ENCODE assay signal across 14 mouse cellular contexts in the genomic region with DNA sequence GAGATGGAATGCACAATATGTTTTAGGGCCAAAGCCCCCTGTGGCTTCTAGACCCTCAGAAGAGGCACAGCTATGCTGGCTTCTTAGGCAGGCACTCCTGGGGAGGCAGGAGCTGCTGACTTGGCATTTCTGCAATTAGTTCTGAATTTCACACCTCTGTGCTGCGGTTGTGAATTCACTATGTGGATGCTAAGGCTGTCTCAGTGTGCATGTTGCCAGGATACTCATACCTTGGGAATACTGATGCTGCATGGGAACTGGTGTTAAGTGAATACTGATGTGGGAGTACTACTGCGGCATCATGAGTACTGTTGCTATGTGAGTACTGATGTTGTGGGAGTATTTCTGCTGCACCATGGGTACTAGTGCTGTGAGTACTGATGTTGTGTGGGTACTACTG. TPM values are rescaled to one million over a fixed set of nuclear protein-coding genes. Genes with fewer than 3 reads are reported as not detected.
DNase-seq lines count a peak whose midpoint lies in the region; ATAC-seq and TF ChIP-seq lines count a peak whose summit lies in the region.
"Had no signal": no experiment of that assay in that cellular context is flagged by ENCODE, and none has a peak within 500 bp of the region (broad histone marks: within the 10 kb centered on the region; RNA-seq: fewer than 3 reads in every experiment).

No protein-coding gene starts in this region.

- no peak for ATAC-seq in hindbrain, embryonic 14.5 days (ENCODE audit: low FRiP score)
- ATAC-seq in hindbrain, embryonic 15.5 days (ENCODE audit: low FRiP score, low read depth): no peak

- dilution Hi-C loops in CH12.LX (cut with MboI; ENCODE audit: extremely low pct_ligation_motif_present, extremely low pct_unique_long_range_greater_than_20kb, low sequenced_read_pairs): no loop called here

- no peaks in the 10 kb centered on the region for H3K36me3 ChIP-seq in hindbrain, embryonic 10.5 days
- no peaks in the 10 kb centered on the region for H3K36me3 ChIP-seq in hindbrain, embryonic 14.5 days (replicated peaks; ENCODE audit: control insufficient read depth, insufficient read depth)
- no peaks in the 10 kb centered on the region for H3K36me3 ChIP-seq in CH12.LX (replicated peaks in 1 of 2; ENCODE audit: control insufficient read depth in 1 of 2, insufficient read depth in 1 of 2, low read length in 1 of 2)
- no peaks in the 10 kb centered on the region for H3K36me3 ChIP-seq in forebrain, embryonic 10.5 days (replicated peaks)
- H3K36me3 ChIP-seq in hindbrain, embryonic 15.5 days: no peaks in the 10 kb centered on the region
- H3K36me3 ChIP-seq: liver, embryonic 13.5 days had no signal

- TF ChIP-seq EP300 in CH12.LX (IDR thresholded peaks at IDR 0.05; ENCODE audit: low read length): no peak

- DNase-seq in hindbrain, embryonic 10.5 days (ENCODE audit: low spot score): no peak
- no peak for DNase-seq in hindbrain, embryonic 14.5 days (ENCODE audit: low spot score)
- no peak for DNase-seq in CH12.LX (ENCODE audit: extremely low read depth)
- DNase-seq in forebrain, embryonic 10.5 days (ENCODE audit: extremely low spot score, low spot score): no peak
- DNase-seq in ovary, adult 18-20 months (ENCODE audit: low spot score): no peak
- DNase-seq in heart, adult 8-10 months (ENCODE audit: low spot score): no peak
- DNase-seq in urinary bladder, postnatal 4 days (ENCODE audit: low spot score in 2 of 2): no peak
- DNase-seq: adrenal gland, postnatal 36 days; cerebellum, adult 11 months; gastrocnemius, postnatal 36 days; kidney, adult 2 months; liver, embryonic 13.5 days; right cerebral cortex, adult 18-20 months had no signal

- H3K4me3 ChIP-seq in hindbrain, embryonic 10.5 days: no peak overlapping the region
- no peak overlapping the region for H3K4me3 ChIP-seq in hindbrain, embryonic 14.5 days (replicated peaks; ENCODE audit: low read length)
- no peak overlapping the region for H3K4me3 ChIP-seq in CH12.LX (replicated peaks in 1 of 3; ENCODE audit: low read depth in 2 of 3, low read length in 2 of 3, poor library complexity in 1 of 3)
- no peak overlapping the region for H3K4me3 ChIP-seq in forebrain, embryonic 10.5 days
- H3K4me3 ChIP-seq in hindbrain, embryonic 15.5 days: no peak overlapping the region
- H3K4me3 ChIP-seq: liver, embryonic 13.5 days had no signal

- H3K27ac ChIP-seq in hindbrain, embryonic 10.5 days: peak overlapping the region; percentile 92
- no peak overlapping the region for H3K27ac ChIP-seq in hindbrain, embryonic 14.5 days
- H3K27ac ChIP-seq in CH12.LX (ENCODE audit: insufficient read depth, low read depth): no peak overlapping the region
- H3K27ac ChIP-seq in forebrain, embryonic 10.5 days: peak overlapping the region; percentile 68
- H3K27ac ChIP-seq in hindbrain, embryonic 15.5 days (replicated peaks): 0 out of 2 replicates have a peak overlapping the region, but pooled peaks have one; percentile 1
- H3K27ac ChIP-seq: liver, embryonic 13.5 days had no signal

- H3K4me1 ChIP-seq in hindbrain, embryonic 10.5 days (replicated peaks): peaks cover 89% of the 10 kb centered on the region
- peaks cover 41% of the 10 kb centered on the region for H3K4me1 ChIP-seq in hindbrain, embryonic 14.5 days (replicated peaks; ENCODE audit: control insufficient read depth, insufficient read depth, low read length)
- peaks cover 5 to 53% of the 10 kb centered on the region in 2 experiments for H3K4me1 ChIP-seq in CH12.LX (ENCODE audit: control insufficient read depth in 1 of 2, insufficient read depth in 2 of 2)
- H3K4me1 ChIP-seq in forebrain, embryonic 10.5 days: peaks cover 88% of the 10 kb centered on the region
- peaks cover 41% of the 10 kb centered on the region for H3K4me1 ChIP-seq in hindbrain, embryonic 15.5 days (replicated peaks)

- TF ChIP-seq POLR2A in CH12.LX (IDR thresholded peaks at IDR 0.05; ENCODE audit: low read depth, low read length): no peak

- no peak overlapping the region for H3K9ac ChIP-seq in hindbrain, embryonic 14.5 days
- no peak overlapping the region for H3K9ac ChIP-seq in CH12.LX (ENCODE audit: insufficient read depth, low read depth)
- H3K9ac ChIP-seq in hindbrain, embryonic 15.5 days: no peak overlapping the region
- H3K9ac ChIP-seq: liver, embryonic 13.5 days had no signal

- TF ChIP-seq CTCF in CH12.LX (conservative IDR thresholded peaks at IDR 0.05 in 1 of 2, IDR thresholded peaks at IDR 0.05 in 1 of 2; ENCODE audit: low read depth in 2 of 2, low read length in 2 of 2): no peak

- WGBS in hindbrain, embryonic 10.5 days: 83% methylated on average over 2 of the region's 2 CpGs
- 56% methylated on average over 2 of the region's 2 CpGs for WGBS in hindbrain, embryonic 14.5 days
- 95% methylated on average over 2 of the region's 2 CpGs for WGBS in forebrain, embryonic 10.5 days
- 60% methylated on average over 2 of the region's 2 CpGs for WGBS in hindbrain, embryonic 15.5 days

- H3K27me3 ChIP-seq in hindbrain, embryonic 10.5 days (ENCODE audit: insufficient read depth, poor library complexity, severe bottlenecking): no peaks in the 10 kb centered on the region
- H3K27me3 ChIP-seq in hindbrain, embryonic 14.5 days (ENCODE audit: control insufficient read depth, insufficient read depth, low read length): no peaks in the 10 kb centered on the region
- no peaks in the 10 kb centered on the region for H3K27me3 ChIP-seq in CH12.LX (replicated peaks)
- H3K27me3 ChIP-seq in forebrain, embryonic 10.5 days (ENCODE audit: poor library complexity, severe bottlenecking): 0 out of 2 replicates have a peak, but pooled peaks cover 3% of the 10 kb centered on the region
- H3K27me3 ChIP-seq in hindbrain, embryonic 15.5 days: no peaks in the 10 kb centered on the region

- no peak for TF ChIP-seq RAD21 in CH12.LX (IDR thresholded peaks at IDR 0.05; ENCODE audit: low read depth, low read length)

- H3K79me2 ChIP-seq in CH12.LX (replicated peaks; ENCODE audit: control insufficient read depth, extremely low read depth, insufficient read depth, poor library complexity, severe bottlenecking): no peaks in the 10 kb centered on the region

- no peaks in the 10 kb centered on the region for H3K9me3 ChIP-seq in hindbrain, embryonic 10.5 days
- H3K9me3 ChIP-seq in hindbrain, embryonic 14.5 days (ENCODE audit: control insufficient read depth, low read length): no peaks in the 10 kb centered on the region
- H3K9me3 ChIP-seq in CH12.LX (replicated peaks; ENCODE audit: low read length): no peaks in the 10 kb centered on the region
- no peaks in the 10 kb centered on the region for H3K9me3 ChIP-seq in forebrain, embryonic 10.5 days
- H3K9me3 ChIP-seq in hindbrain, embryonic 15.5 days: no peaks in the 10 kb centered on the region
- H3K9me3 ChIP-seq: liver, embryonic 13.5 days had no signal

- in situ Hi-C loops in CH12.LX (cut with MboI; ENCODE audit: low pct_ligation_motif_present, low pct_unique_long_range_greater_than_20kb, low sequenced_read_pairs): no loop called here

- no peak overlapping the region for H3K4me2 ChIP-seq in hindbrain, embryonic 14.5 days (replicated peaks)
- H3K4me2 ChIP-seq in CH12.LX (ENCODE audit: insufficient read depth, low read depth, poor library complexity, severe bottlenecking): no peak overlapping the region
- H3K4me2 ChIP-seq in hindbrain, embryonic 15.5 days: no peak overlapping the region
- H3K4me2 ChIP-seq: liver, embryonic 13.5 days had no signal

TF ChIP-seq in CH12.LX, 34 proteins besides CTCF, POLR2A, EP300 and RAD21:
- TF ChIP-seq MAFK (IDR thresholded peaks at IDR 0.05; ENCODE audit: insufficient replicate concordance, low read length) (0 out of 2 replicates have a peak, but pooled peaks have one; percentile 40), NRF1 (IDR thresholded peaks at IDR 0.05; ENCODE audit: low read depth, low read length) (no peak), ZKSCAN1 (IDR thresholded peaks at IDR 0.05; ENCODE audit: borderline replicate concordance, low read depth, low read length) (no peak)
TF ChIP-seq in CH12.LX: peak in this region for 1.

RNA-seq across cellular contexts. Expression of a gene that starts 30.8 kb away (rescaled TPM):
- 114 and 120 TPM in 2 replicates for polyA plus RNA-seq in hindbrain, embryonic 10.5 days (2016; fragmentation: Nextera tagmentation; extraction: Ambion mirVana)
- polyA plus RNA-seq in hindbrain, embryonic 14.5 days (2014; fragmentation: Nextera tagmentation; extraction: Ambion mirVana): 42.0 and 43.8 TPM in 2 replicates
- total RNA-seq in CH12.LX (2012; rRNA removed) (2.6 and 3.4 TPM in 2 replicates), CH12.LX (2014; rRNA removed) (2.3 TPM in 2 replicates)
- polyA plus RNA-seq in CH12.LX (2012; ENCODE audit: insufficient read length, low read depth): 6.7 and 8.1 TPM in 2 replicates
- 107 TPM in 2 replicates for polyA plus RNA-seq in forebrain, embryonic 10.5 days (2016; fragmentation: Nextera tagmentation; extraction: Ambion mirVana)
- 67.5 and 71.7 TPM in 2 replicates for polyA plus RNA-seq in hindbrain, embryonic 15.5 days (2015; fragmentation: Nextera tagmentation; extraction: Ambion mirVana)
- 10 to 100 TPM in 3 of 4 experiments, 1 to 10 TPM in 1; 9.7 to 16.5 (median 14.7) TPM for total RNA-seq in heart, adult 8-10 months (2022)

Comparison
In these comparisons a context has a peak if more than half of its experiments do, and no peak if none do; other contexts are left out.
1. H3K27ac ChIP-seq: peak in hindbrain, embryonic 10.5 days (single experiment), forebrain, embryonic 10.5 days (single experiment) and hindbrain, embryonic 15.5 days (single experiment); none in hindbrain, embryonic 14.5 days (single experiment) and CH12.LX (single experiment).